Comparison of ENCODE assay signal across 9 mouse cellular contexts in the genomic region with DNA sequence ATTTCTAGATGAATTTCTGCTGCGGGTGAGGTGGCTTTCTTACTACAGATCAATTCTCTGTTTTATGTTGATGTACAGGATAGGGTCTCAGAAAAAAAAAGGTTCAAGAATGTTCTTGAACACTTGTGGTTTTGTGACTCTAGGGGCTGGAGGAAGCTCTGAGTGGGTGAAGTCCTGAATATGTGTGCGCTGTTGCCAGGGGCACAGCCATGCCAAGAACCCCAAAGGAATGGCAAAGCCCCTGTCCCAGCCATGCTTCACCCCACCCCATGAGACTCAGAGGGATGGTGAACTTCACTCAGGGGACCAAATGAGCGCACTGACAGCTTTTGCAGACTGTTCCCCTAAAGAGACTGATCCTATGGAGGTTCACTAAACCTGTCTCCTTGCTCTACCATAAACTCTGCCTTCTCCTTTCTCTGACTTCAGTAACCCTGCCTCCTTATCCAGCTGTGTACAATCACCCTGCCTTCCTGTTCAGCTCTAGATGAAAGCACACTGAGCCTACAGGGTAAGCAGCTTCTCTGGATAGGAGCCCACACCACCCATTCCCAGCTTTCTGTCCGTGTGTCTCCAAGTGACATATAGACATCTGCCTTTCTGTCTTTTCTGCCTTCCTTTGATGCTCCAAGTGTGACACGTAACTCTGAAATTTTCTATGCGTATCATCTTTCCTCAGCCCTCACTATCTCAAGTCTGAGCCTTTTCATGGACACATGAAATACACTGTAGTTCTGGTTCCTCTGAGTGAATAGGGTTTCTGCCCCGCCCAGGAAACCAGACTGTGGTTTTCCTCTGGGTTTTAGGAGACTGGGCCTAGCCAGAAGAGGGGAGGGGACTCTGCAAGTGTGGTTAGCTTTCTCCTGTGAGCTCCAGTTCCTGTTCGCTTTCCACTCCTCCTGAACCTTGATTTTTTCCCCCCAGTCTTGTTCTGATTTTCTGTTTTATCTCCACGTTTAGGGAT.
DNase-seq lines count a peak whose midpoint lies in the region; ATAC-seq lines count a peak whose summit lies in the region.
"Had no signal": no experiment of that assay in that cellular context is flagged by ENCODE, and none has a peak within 500 bp of the region (broad histone marks: within the 10 kb centered on the region; RNA-seq: fewer than 3 reads in every experiment).

No protein-coding gene starts in this region.

- peak; percentile 97 for DNase-seq in heart, adult 11 months
- no peak for DNase-seq in heart, embryonic 10.5 days (ENCODE audit: low spot score)
- DNase-seq in CD8-positive naive resting alpha-beta T cell, adult 2 months (ENCODE audit: low read depth in 2 of 2, low spot score in 2 of 2), result peak; percentile 56 to 59
- DNase-seq in heart, postnatal 14 days, result peak; percentile 19 to 25
- DNase-seq in ovary, postnatal 14 days (ENCODE audit: low spot score), result no peak

- WGBS in heart, embryonic 10.5 days, result 79% methylated on average over 9 of the region's 9 CpGs

- H3K4me3 ChIP-seq in heart, embryonic 10.5 days, result no peak overlapping the region

- no peak overlapping the region for H3K27ac ChIP-seq in heart, embryonic 10.5 days

- H3K9me3 ChIP-seq in heart, embryonic 10.5 days, result no peaks in the 10 kb centered on the region
- H3K9me3 ChIP-seq: G1E had no signal

- ATAC-seq in megakaryocyte progenitor cell, adult 5-6 weeks (replicated peaks; ENCODE audit: poor library complexity), result peak; percentile 99
- no peak for ATAC-seq in cerebellum, adult (ENCODE audit: insufficient number of reproducible peaks, low FRiP score, low TSS enrichment)
- no peak for ATAC-seq in erythroblast, adult 5-6 weeks (replicated peaks; ENCODE audit: low FRiP score, poor library complexity, severe bottlenecking)

- H3K27me3 ChIP-seq in heart, embryonic 10.5 days (ENCODE audit: insufficient read depth, poor library complexity, severe bottlenecking), result no peaks in the 10 kb centered on the region

- H3K36me3 ChIP-seq in heart, embryonic 10.5 days, result no peaks in the 10 kb centered on the region
- H3K36me3 ChIP-seq: G1E had no signal

- H3K4me1 ChIP-seq in heart, embryonic 10.5 days, result no peaks in the 10 kb centered on the region

- intact Hi-C loops in heart, postnatal 14 days (cut with DNase I), result no loop called here

Comparison
In these comparisons a context has a peak if more than half of its experiments do, and no peak if none do; other contexts are left out.
1. DNase-seq: peak in heart, adult 11 months (single experiment), CD8-positive naive resting alpha-beta T cell, adult 2 months (2 of 2) and heart, postnatal 14 days (2 of 2); none in heart, embryonic 10.5 days (single experiment) and ovary, postnatal 14 days (single experiment).